Mouse (Mus musculus): ENCODE results near the gene AC161166.1.

- TF ChIP-seq CTCF (IDR thresholded peaks at IDR 0.05; ENCODE audit: control insufficient read depth, insufficient read depth, insufficient read length) (no peak), MAX (IDR thresholded peaks at IDR 0.05) (no peak), USF1 (IDR thresholded peaks at IDR 0.05; ENCODE audit: low read depth) (no peak), MYOG (IDR thresholded peaks at IDR 0.05; ENCODE audit: control insufficient read depth, extremely low read depth, insufficient read length) (no peak), FOSL1 (IDR thresholded peaks at IDR 0.05; ENCODE audit: insufficient read depth, low read length, poor library complexity, severe bottlenecking) (no peak)
These were observed 25.3 kb upstream of the AC161166.1 start for GRCm38 (mm10) chr7:24537591-24537990.

All from C2C12 (cell line).